Mouse (Mus musculus): ENCODE data around the gene Iqschfp. TPM values are rescaled to one million over a fixed set of nuclear protein-coding genes. Genes with fewer than 3 reads are reported as not detected.
A peak's percentile ranks its signal among the peaks of the same experiment; 100 is the strongest.

Iqschfp gene
- total RNA-seq, 2 experiments from 2014 or later, result 10.2 to 15.2 TPM

GRCm38 (mm10) chr3:68202162-68202902 lies 310.3 kb downstream of the Iqschfp start:
- no peak for DNase-seq (ENCODE audit: low spot score in 2 of 2)

- no peak for DNase-seq (ENCODE audit: low spot score in 2 of 2)
Observed at GRCm38 (mm10) chr3:68203934-68204467, 312.0 kb downstream of the Iqschfp start.

GRCm38 (mm10) chr3:68210422-68210821 lies 318.4 kb downstream of the Iqschfp start:
- DNase-seq (ENCODE audit: low spot score in 2 of 2), result peak in 1 of 2 experiments; percentile 6

GRCm38 (mm10) chr3:68221452-68221851 lies 329.4 kb downstream of the Iqschfp start:
- no peak for DNase-seq (ENCODE audit: low spot score in 2 of 2)

- no peak for DNase-seq (ENCODE audit: low spot score in 2 of 2)
Observed at GRCm38 (mm10) chr3:68239887-68240286, 347.9 kb downstream of the Iqschfp start.

- no peak for DNase-seq (ENCODE audit: low spot score in 2 of 2)
Observed at GRCm38 (mm10) chr3:68243239-68243638, 351.2 kb downstream of the Iqschfp start.

GRCm38 (mm10) chr3:68246154-68246553 lies 354.1 kb downstream of the Iqschfp start:
- DNase-seq (ENCODE audit: low spot score in 2 of 2), result peak in 1 of 2 experiments; percentile 11

- no peak for DNase-seq (ENCODE audit: low spot score in 2 of 2)
Observed at GRCm38 (mm10) chr3:68250589-68250988, 358.6 kb downstream of the Iqschfp start.

- no peak for DNase-seq (ENCODE audit: low spot score in 2 of 2)
Observed at GRCm38 (mm10) chr3:68252335-68252734, 360.3 kb downstream of the Iqschfp start.

GRCm38 (mm10) chr3:68262304-68262703 lies 370.3 kb downstream of the Iqschfp start:
- no peak for DNase-seq (ENCODE audit: low spot score in 2 of 2)

GRCm38 (mm10) chr3:68267905-68268304 lies 375.9 kb downstream of the Iqschfp start:
- no peak for DNase-seq (ENCODE audit: low spot score in 2 of 2)

GRCm38 (mm10) chr3:68269251-68269650 lies 377.2 kb downstream of the Iqschfp start:
- no peak for DNase-seq (ENCODE audit: low spot score in 2 of 2)

GRCm38 (mm10) chr3:68270246-68270645 lies 378.2 kb downstream of the Iqschfp start:
- DNase-seq (ENCODE audit: low spot score in 2 of 2), result no peak

GRCm38 (mm10) chr3:68271457-68271856 lies 379.4 kb downstream of the Iqschfp start:
- DNase-seq (ENCODE audit: low spot score in 2 of 2), result no peak

- DNase-seq (ENCODE audit: low spot score in 2 of 2), result no peak
Observed at GRCm38 (mm10) chr3:68271881-68272280, 379.8 kb downstream of the Iqschfp start.

GRCm38 (mm10) chr3:68282844-68283594 lies 391.0 kb downstream of the Iqschfp start:
- no peak for DNase-seq (ENCODE audit: low spot score in 2 of 2)

GRCm38 (mm10) chr3:68283595-68283991 lies 391.6 kb downstream of the Iqschfp start:
- no peak for DNase-seq (ENCODE audit: low spot score in 2 of 2)

- no peak for DNase-seq (ENCODE audit: low spot score in 2 of 2)
Observed at GRCm38 (mm10) chr3:68284500-68284899, 392.5 kb downstream of the Iqschfp start.

GRCm38 (mm10) chr3:68296752-68297151 lies 404.7 kb downstream of the Iqschfp start:
- no peak for DNase-seq (ENCODE audit: low spot score in 2 of 2)

GRCm38 (mm10) chr3:68305647-68306046 lies 413.6 kb downstream of the Iqschfp start:
- no peak for DNase-seq (ENCODE audit: low spot score in 2 of 2)

- DNase-seq (ENCODE audit: low spot score in 2 of 2), result no peak
Observed at GRCm38 (mm10) chr3:68306726-68307125, 414.7 kb downstream of the Iqschfp start.

GRCm38 (mm10) chr3:68325575-68325974 lies 433.5 kb downstream of the Iqschfp start:
- no peak for DNase-seq (ENCODE audit: low spot score in 2 of 2)

Measured in left cerebral cortex, adult 18-20 months (tissue).